Mouse (Mus musculus) heart, postnatal 10 days (tissue): ENCODE results near the gene Lgals2. TPM values are rescaled to one million over a fixed set of nuclear protein-coding genes. Genes with fewer than 3 reads are reported as not detected.

Experiments used
- microRNA-seq, 2 experiments: library from miRNA; unstranded; fragments of <30 nt; microRNA quantifications; one replicate each; pipeline ENCODE4 v1.2.0; 2022
- total RNA-seq, 2 experiments: library from RNA; stranded (reverse); gene quantifications; 2 replicates each; pipeline ENCODE4 v1.2.3; 2021

The Lgals2 gene
- total RNA-seq, 2 experiments from 2014 or later: 0.64 TPM; not detected in 1

Small RNA genes within 50 kb of the gene (microRNA-seq; reads per million reads assigned to microRNA genes)
- gene Mir6955: 0 reads per million in 2 experiments

Other genes starting within 250 kb of the Lgals2 start
- gene Elfn2, start 136.8 kb downstream of the Lgals2 start, total RNA-seq: 1 to 10 TPM; 1.2 TPM
- 10 to 100 TPM; 19.3 to 24.0 TPM for gene Mfng, start 82.1 kb downstream of the Lgals2 start, total RNA-seq
- gene Card10, start 52.5 kb downstream of the Lgals2 start, total RNA-seq: 10 to 100 TPM; 18.8 to 20.4 TPM
- gene Cdc42ep1, start 12.9 kb downstream of the Lgals2 start, total RNA-seq: 10 to 100 TPM; 63.9 to 68.5 TPM
- gene Gga1, start 21.7 kb upstream of the Lgals2 start, total RNA-seq: 10 to 100 TPM; 40.4 to 45.2 TPM
- gene Gm49510, start 44.1 kb upstream of the Lgals2 start, total RNA-seq: not detected
- 1 to 10 TPM; 6.3 to 8.2 TPM for gene Sh3bp1, start 44.2 kb upstream of the Lgals2 start, total RNA-seq
- 1 to 10 TPM; 2.8 to 3.2 TPM for gene Pdxp, start 58.4 kb upstream of the Lgals2 start, total RNA-seq
- 100 to 1,000 TPM; 372 to 385 TPM for gene Lgals1, start 71.2 kb upstream of the Lgals2 start, total RNA-seq
- gene Nol12, start 79.4 kb upstream of the Lgals2 start, total RNA-seq: 10 to 100 TPM; 17.8 to 18.9 TPM
- gene Triobp, start 92.2 kb upstream of the Lgals2 start, total RNA-seq: 10 to 100 TPM; 49.2 to 58.0 TPM
- gene H1f0, start 172.9 kb upstream of the Lgals2 start, total RNA-seq: 100 to 1,000 TPM; 208 to 227 TPM
- not detected for gene Galr3, start 186.4 kb upstream of the Lgals2 start, total RNA-seq
- 10 to 100 TPM in 1 of 2 experiments, 1 to 10 TPM in 1; 9.1 to 10.7 TPM for gene Ankrd54, start 207.4 kb upstream of the Lgals2 start, total RNA-seq
- 10 to 100 TPM; 94.5 to 95.7 TPM for gene Eif3l, start 219.7 kb upstream of the Lgals2 start, total RNA-seq